Mouse (Mus musculus) telencephalon, adult 2 months (tissue): ENCODE measurements around the gene Caml.
A peak's percentile ranks its signal among the peaks of the same experiment; 100 is the strongest.
"Not testable (repeated sequence)": the region's sequence is repeated elsewhere in the genome, so short reads cannot be mapped to it uniquely, and the experiment has no call there.

Experiments
- DNase-seq: peaks from one replicate; pipeline ENCODE4 v3.0.0-alpha.2; 2011; ENCODE audit warnings: low read depth, low spot score

The Caml gene

GRCm38 (mm10) chr13:55620275-55620674, 2.5 kb upstream of the Caml start:
- no peak for DNase-seq

DNA sequence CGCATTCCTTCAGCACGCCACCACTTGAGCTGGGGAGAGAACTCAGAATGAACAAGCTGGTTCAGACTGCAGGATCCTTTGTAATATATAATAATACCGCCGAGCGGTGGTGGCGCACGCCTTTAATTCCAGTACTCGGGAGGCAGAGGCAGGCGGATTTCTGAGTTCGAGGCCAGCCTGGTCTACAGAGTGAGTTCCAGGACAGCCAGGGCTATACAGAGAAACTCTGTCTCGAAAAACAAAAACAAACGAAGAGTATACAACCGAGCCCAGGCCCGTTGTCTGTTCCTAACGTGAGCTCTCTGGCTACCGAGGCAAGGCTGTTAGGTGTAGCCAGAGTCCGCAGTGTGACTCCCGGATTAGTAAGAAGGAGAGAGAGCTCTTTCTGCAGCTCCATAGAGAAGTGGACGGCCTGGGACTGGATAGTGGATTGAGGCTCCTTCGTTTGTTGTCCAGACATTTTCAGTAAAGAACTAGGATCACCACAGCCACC, 603 bp upstream of the Caml start:
- not testable (repeated sequence) for DNase-seq

GRCm38 (mm10) chr13:55634639-55635127, 11.9 kb downstream of the Caml start, which contains the start of gene Ddx46:
Gene Ddx46, plus strand, starts transcription at chr13:55635027.
- DNase-seq = peak; percentile 85

DNA sequence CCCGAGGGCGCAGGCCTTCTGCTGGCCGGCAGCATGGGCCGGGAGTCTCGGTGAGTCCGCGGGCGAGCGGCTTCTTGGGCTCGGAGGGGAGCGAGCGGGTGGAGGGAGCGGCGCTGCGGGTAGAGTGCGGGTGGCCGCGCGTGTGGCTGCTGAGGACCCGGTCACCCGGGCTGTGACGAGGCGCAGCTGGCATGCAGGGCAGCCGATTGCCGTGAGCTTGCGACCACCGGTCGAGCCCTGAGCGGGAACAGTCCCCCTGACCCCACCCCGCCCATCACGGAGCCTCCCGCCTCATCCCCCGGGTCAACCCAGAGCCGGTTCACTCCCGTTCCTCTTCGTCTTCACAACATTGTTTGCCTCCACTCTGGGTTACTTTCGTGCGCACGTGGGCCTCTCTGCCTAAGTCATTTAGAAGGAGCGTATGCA, 12.4 kb downstream of the Caml start:
- DNase-seq = no peak

GRCm38 (mm10) chr13:55636185-55636983, 13.6 kb downstream of the Caml start:
- no peak for DNase-seq

DNA sequence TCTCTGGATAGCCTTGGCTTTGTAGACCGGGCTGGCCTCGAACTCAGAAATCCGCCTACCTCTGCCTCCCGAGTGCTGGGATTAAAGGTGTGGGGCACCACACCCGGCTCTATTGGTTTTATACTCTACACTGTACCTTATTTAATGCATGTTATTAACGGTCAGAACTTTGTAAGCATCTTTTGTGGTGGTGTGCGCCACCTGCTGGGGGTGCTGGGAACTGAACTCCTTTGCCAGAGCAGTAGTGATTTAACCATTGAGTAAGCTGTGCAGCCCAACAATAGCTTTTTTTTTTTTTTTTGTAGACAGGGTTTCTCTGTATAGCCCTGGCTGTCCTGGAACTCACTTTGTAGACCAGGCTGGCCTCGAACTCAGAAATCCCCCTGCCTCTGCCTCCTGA, 17.7 kb downstream of the Caml start:
- not testable (repeated sequence) for DNase-seq

GRCm38 (mm10) chr13:55644525-55644924, 21.7 kb downstream of the Caml start:
- DNase-seq = no peak

DNA sequence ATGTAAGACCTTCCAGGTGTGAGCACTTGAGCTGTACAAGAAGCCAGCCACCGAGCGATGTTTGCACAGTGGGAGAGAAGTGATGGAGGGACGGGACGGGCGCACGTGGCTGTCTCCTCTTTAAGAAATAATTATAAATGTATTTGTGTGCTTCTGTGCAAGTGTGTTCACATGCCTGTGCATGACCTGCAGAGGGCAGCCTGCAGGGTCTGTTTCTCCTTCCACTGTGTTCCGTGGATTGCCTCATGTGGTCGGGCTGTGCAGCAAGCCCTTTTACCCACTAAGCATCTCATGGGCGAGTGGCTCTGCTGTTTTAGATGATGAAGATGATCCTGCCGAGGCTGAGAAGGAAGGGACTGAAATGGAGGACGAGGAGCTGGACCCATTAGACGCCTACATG, 27.3 kb downstream of the Caml start:
- DNase-seq = no peak

DNA sequence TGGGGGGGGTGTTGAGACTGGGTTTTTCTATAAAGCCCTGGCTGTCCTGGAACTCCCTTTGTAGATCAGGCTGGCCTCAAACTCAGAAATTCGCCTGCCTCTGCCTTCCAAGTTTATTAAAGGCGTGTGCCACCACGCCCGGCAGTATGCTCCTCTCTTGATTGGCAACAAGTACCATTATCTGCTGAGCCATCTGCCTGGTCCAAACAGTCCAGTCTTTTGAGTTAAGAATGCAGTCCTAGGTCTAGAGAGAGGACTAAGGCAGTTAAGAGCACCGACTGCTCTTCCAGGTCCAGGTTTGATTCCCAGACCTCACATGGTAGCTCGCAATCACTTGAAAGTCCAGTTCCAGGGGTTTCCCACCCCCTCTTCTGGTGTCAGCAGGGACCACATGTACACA, 28.2 kb downstream of the Caml start:
- DNase-seq = no peak

- DNase-seq = no peak
These were observed 45.7 kb downstream of the Caml start for GRCm38 (mm10) chr13:55668550-55668949.

DNA sequence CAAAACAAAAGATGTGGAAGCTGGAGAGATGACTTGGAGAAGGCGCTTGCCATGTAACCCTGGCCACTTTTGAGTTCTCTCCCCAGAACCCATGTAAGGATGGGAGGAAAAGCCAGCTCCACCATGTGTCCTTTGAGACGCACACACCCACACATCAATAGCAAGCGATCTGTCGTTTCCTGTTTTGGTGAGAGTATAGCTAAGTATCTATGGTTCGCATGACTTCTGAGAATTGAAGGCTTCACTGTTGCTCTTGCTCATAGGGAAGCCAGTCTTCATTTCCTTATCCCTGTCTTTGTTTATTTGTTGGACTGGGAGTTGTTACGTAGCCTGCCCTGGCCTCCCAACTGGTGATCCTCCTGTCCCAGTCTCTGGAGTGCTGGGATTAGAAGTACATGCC, 49.9 kb downstream of the Caml start:
- DNase-seq = no peak

GRCm38 (mm10) chr13:55677364-55677763, 54.6 kb downstream of the Caml start:
- no peak for DNase-seq
